Mouse (Mus musculus): ENCODE data around the gene Rgs8.

- TF ChIP-seq POLR2A (IDR thresholded peaks at IDR 0.05; ENCODE audit: insufficient read depth, low read depth, low read length), result no peak
- TF ChIP-seq CTCF (IDR thresholded peaks at IDR 0.05), result no peak
- TF ChIP-seq EP300 (IDR thresholded peaks at IDR 0.05; ENCODE audit: insufficient read depth, low read depth, low read length), result no peak
These were observed 51.3 kb downstream of the Rgs8 start for GRCm38 (mm10) chr1:153704174-153704573.
